Mouse (Mus musculus): Measurements from ENCODE around the gene Evx1.

- TF ChIP-seq CTCF (IDR thresholded peaks at IDR 0.05; ENCODE audit: borderline replicate concordance, insufficient read depth, low read length), result no peak
- TF ChIP-seq POLR2A (IDR thresholded peaks at IDR 0.05; ENCODE audit: low read depth, low read length), result no peak
These were observed 36.9 kb upstream of the Evx1 start for GRCm38 (mm10) chr6:52276382-52276781.

All from embryonic fibroblast, embryonic 13.5 days (primary cell).